ENCODE assay signal across 13 mouse cellular contexts in genomic region chr10:91071768-91072167, GRCm38 (mm10). TPM values are rescaled to one million over a fixed set of nuclear protein-coding genes. Genes with fewer than 3 reads are reported as not detected.
A peak's percentile ranks its signal among the peaks of the same experiment; 100 is the strongest.
DNase-seq lines count a peak whose midpoint lies in the region; ATAC-seq and TF ChIP-seq lines count a peak whose summit lies in the region.
"Had no signal": no experiment of that assay in that cellular context is flagged by ENCODE, and none has a peak within 500 bp of the region (broad histone marks: within the 10 kb centered on the region; RNA-seq: fewer than 3 reads in every experiment).

No protein-coding gene starts in this region.

- H3K27ac ChIP-seq in forebrain, postnatal 0 days (ENCODE audit: low read depth, low read length): no peak overlapping the region
- H3K27ac ChIP-seq in forebrain, embryonic 10.5 days: no peak overlapping the region
- H3K27ac ChIP-seq in lung, postnatal 0 days (ENCODE audit: low read length): no peak overlapping the region
- H3K27ac ChIP-seq in kidney, embryonic 16.5 days (ENCODE audit: low read length): no peak overlapping the region
- H3K27ac ChIP-seq: liver, embryonic 15.5 days; midbrain, embryonic 15.5 days had no signal

- peak; percentile 35 for DNase-seq in forebrain, postnatal 0 days
- DNase-seq in forebrain, embryonic 10.5 days (ENCODE audit: extremely low spot score, low spot score): no peak
- DNase-seq in lung, postnatal 0 days (ENCODE audit: low spot score): peak; percentile 69
- no peak for DNase-seq in lung, postnatal 10 days
- peak; percentile 41 for DNase-seq in retina, postnatal 1 day
- DNase-seq in thymus, adult 18-20 months: no peak
- DNase-seq: kidney, adult 2 months; spleen, adult 18-20 months; thymus, postnatal 36 days had no signal

- no peaks in the 10 kb centered on the region for H3K27me3 ChIP-seq in forebrain, postnatal 0 days (ENCODE audit: insufficient read depth, low read length)
- no peaks in the 10 kb centered on the region for H3K27me3 ChIP-seq in forebrain, embryonic 10.5 days (ENCODE audit: poor library complexity, severe bottlenecking)
- no peaks in the 10 kb centered on the region for H3K27me3 ChIP-seq in lung, postnatal 0 days (replicated peaks; ENCODE audit: insufficient read depth, low read length)
- no peaks in the 10 kb centered on the region for H3K27me3 ChIP-seq in kidney, embryonic 16.5 days (ENCODE audit: insufficient read depth, low read length)
- H3K27me3 ChIP-seq: liver, embryonic 15.5 days; midbrain, embryonic 15.5 days had no signal

- TF ChIP-seq CTCF in forebrain, postnatal 0 days (IDR thresholded peaks at IDR 0.05; ENCODE audit: low read depth): peak; percentile 55
- TF ChIP-seq CTCF in lung, postnatal 0 days (IDR thresholded peaks at IDR 0.05): peak; percentile 55

- no peak overlapping the region for H3K4me2 ChIP-seq in forebrain, postnatal 0 days (ENCODE audit: low read depth)
- H3K4me2 ChIP-seq in lung, postnatal 0 days (replicated peaks; ENCODE audit: low read depth, low read length): no peak overlapping the region
- no peak overlapping the region for H3K4me2 ChIP-seq in kidney, embryonic 16.5 days (replicated peaks; ENCODE audit: low read depth, low read length)
- H3K4me2 ChIP-seq: liver, embryonic 15.5 days; midbrain, embryonic 15.5 days had no signal

- WGBS in forebrain, postnatal 0 days: 15% methylated on average over 1 of the region's 1 CpGs
- WGBS in forebrain, embryonic 10.5 days: 79% methylated on average over 1 of the region's 1 CpGs
- WGBS in lung, postnatal 0 days: 32% methylated on average over 1 of the region's 1 CpGs
- WGBS in kidney, embryonic 16.5 days: 33% methylated on average over 1 of the region's 1 CpGs

- no peak overlapping the region for H3K4me3 ChIP-seq in forebrain, postnatal 0 days (ENCODE audit: low read depth, low read length)
- H3K4me3 ChIP-seq in forebrain, embryonic 10.5 days: no peak overlapping the region
- H3K4me3 ChIP-seq in lung, postnatal 0 days (ENCODE audit: low read depth, low read length): no peak overlapping the region
- no peak overlapping the region for H3K4me3 ChIP-seq in kidney, embryonic 16.5 days (ENCODE audit: low read length)
- H3K4me3 ChIP-seq: liver, embryonic 15.5 days; midbrain, embryonic 15.5 days had no signal

- ATAC-seq in forebrain, postnatal 0 days: no peak; the same call in 1 of the 2 replicates
- no peak for ATAC-seq in lung, postnatal 0 days
- peak; percentile 83 for ATAC-seq in common myeloid progenitor, adult 5-6 weeks (replicated peaks; ENCODE audit: low read depth, poor library complexity, severe bottlenecking)
- no peak for ATAC-seq in kidney, embryonic 16.5 days (ENCODE audit: low FRiP score, low TSS enrichment)
- ATAC-seq: midbrain, embryonic 15.5 days had no signal

- H3K9ac ChIP-seq in forebrain, postnatal 0 days: no peak overlapping the region
- no peak overlapping the region for H3K9ac ChIP-seq in lung, postnatal 0 days (replicated peaks; ENCODE audit: low read depth)
- no peak overlapping the region for H3K9ac ChIP-seq in kidney, embryonic 16.5 days (replicated peaks; ENCODE audit: low read length)
- H3K9ac ChIP-seq: liver, embryonic 15.5 days; midbrain, embryonic 15.5 days had no signal

- no peaks in the 10 kb centered on the region for H3K9me3 ChIP-seq in forebrain, postnatal 0 days (ENCODE audit: low read length)
- H3K9me3 ChIP-seq in forebrain, embryonic 10.5 days: no peaks in the 10 kb centered on the region
- H3K9me3 ChIP-seq in lung, postnatal 0 days (ENCODE audit: low read length): no peaks in the 10 kb centered on the region
- H3K9me3 ChIP-seq in kidney, embryonic 16.5 days (ENCODE audit: low read length): no peaks in the 10 kb centered on the region
- H3K9me3 ChIP-seq: liver, embryonic 15.5 days; midbrain, embryonic 15.5 days had no signal

- no peaks in the 10 kb centered on the region for H3K4me1 ChIP-seq in forebrain, postnatal 0 days (ENCODE audit: insufficient read depth)
- no peaks in the 10 kb centered on the region for H3K4me1 ChIP-seq in forebrain, embryonic 10.5 days
- H3K4me1 ChIP-seq in lung, postnatal 0 days (ENCODE audit: insufficient read depth, low read depth, low read length): no peaks in the 10 kb centered on the region
- no peaks in the 10 kb centered on the region for H3K4me1 ChIP-seq in kidney, embryonic 16.5 days (ENCODE audit: insufficient read depth, low read length)
- H3K4me1 ChIP-seq: liver, embryonic 15.5 days; midbrain, embryonic 15.5 days had no signal

- no peak for TF ChIP-seq EP300 in lung, postnatal 0 days (IDR thresholded peaks at IDR 0.05)

- peaks cover 17% of the 10 kb centered on the region; the same call in 1 of the 2 replicates for H3K36me3 ChIP-seq in forebrain, postnatal 0 days (ENCODE audit: insufficient read depth)
- H3K36me3 ChIP-seq in forebrain, embryonic 10.5 days (replicated peaks): peaks cover 67% of the 10 kb centered on the region
- H3K36me3 ChIP-seq in lung, postnatal 0 days (ENCODE audit: insufficient read depth, low read length): peaks cover 22% of the 10 kb centered on the region
- peaks cover 32% of the 10 kb centered on the region for H3K36me3 ChIP-seq in kidney, embryonic 16.5 days (ENCODE audit: insufficient read depth, low read length)

RNA-seq across cellular contexts. Expression of gene Apaf1, which starts 10.8 kb away (rescaled TPM):
- 33.4 and 45.7 TPM in 2 replicates for total RNA-seq in forebrain, postnatal 0 days (2014; rRNA removed)
- polyA plus RNA-seq in forebrain, postnatal 0 days (2015; fragmentation: Nextera tagmentation; extraction: Ambion mirVana): 15.3 and 16.7 TPM in 2 replicates
- polyA plus RNA-seq in forebrain, embryonic 10.5 days (2016; fragmentation: Nextera tagmentation; extraction: Ambion mirVana): 20.0 and 20.6 TPM in 2 replicates
- polyA plus RNA-seq in lung, postnatal 0 days (2015; fragmentation: Nextera tagmentation; extraction: Ambion mirVana): 14.3 and 14.9 TPM in 2 replicates
- 23.1 and 39.6 TPM in 2 replicates for total RNA-seq in common myeloid progenitor, adult 5-6 weeks (2017)
- 15.8 and 18.8 TPM in 2 replicates for polyA plus RNA-seq in kidney, embryonic 16.5 days (2015; fragmentation: Nextera tagmentation; extraction: Ambion mirVana)

RNA-seq across cellular contexts. Expression of gene Ikbip, which starts 11.0 kb away (rescaled TPM):
- 13.1 and 16.3 TPM in 2 replicates for total RNA-seq in forebrain, postnatal 0 days (2014; rRNA removed)
- 8.6 and 13.2 TPM in 2 replicates for polyA plus RNA-seq in forebrain, postnatal 0 days (2015; fragmentation: Nextera tagmentation; extraction: Ambion mirVana)
- 15.8 TPM in 2 replicates for polyA plus RNA-seq in forebrain, embryonic 10.5 days (2016; fragmentation: Nextera tagmentation; extraction: Ambion mirVana)
- polyA plus RNA-seq in lung, postnatal 0 days (2015; fragmentation: Nextera tagmentation; extraction: Ambion mirVana): 31.6 and 34.3 TPM in 2 replicates
- total RNA-seq in common myeloid progenitor, adult 5-6 weeks (2017): 19.0 and 25.9 TPM in 2 replicates
- 37.6 and 39.3 TPM in 2 replicates for polyA plus RNA-seq in kidney, embryonic 16.5 days (2015; fragmentation: Nextera tagmentation; extraction: Ambion mirVana)

RNA-seq across cellular contexts. Expression of gene Slc25a3, which starts 52.1 kb away (rescaled TPM):
- 321 and 336 TPM in 2 replicates for total RNA-seq in forebrain, postnatal 0 days (2014; rRNA removed)
- polyA plus RNA-seq in forebrain, postnatal 0 days (2015; fragmentation: Nextera tagmentation; extraction: Ambion mirVana): 529 and 607 TPM in 2 replicates
- polyA plus RNA-seq in forebrain, embryonic 10.5 days (2016; fragmentation: Nextera tagmentation; extraction: Ambion mirVana): 412 and 413 TPM in 2 replicates
- 336 and 358 TPM in 2 replicates for polyA plus RNA-seq in lung, postnatal 0 days (2015; fragmentation: Nextera tagmentation; extraction: Ambion mirVana)
- total RNA-seq in common myeloid progenitor, adult 5-6 weeks (2017): 238 and 276 TPM in 2 replicates
- polyA plus RNA-seq in kidney, embryonic 16.5 days (2015; fragmentation: Nextera tagmentation; extraction: Ambion mirVana): 673 and 685 TPM in 2 replicates

Comparison
In these comparisons a context has a peak if more than half of its experiments do, and no peak if none do; other contexts are left out.
1. DNase-seq: peak in forebrain, postnatal 0 days (single experiment), lung, postnatal 0 days (single experiment) and retina, postnatal 1 day (single experiment); none in forebrain, embryonic 10.5 days (single experiment), lung, postnatal 10 days (single experiment) and thymus, adult 18-20 months (0 of 2).